Mouse (Mus musculus): ENCODE measurements around the gene Irgm2. TPM values are rescaled to one million over a fixed set of nuclear protein-coding genes. Genes with fewer than 3 reads are reported as not detected.
"Not testable (repeated sequence)": the region's sequence is repeated elsewhere in the genome, so short reads cannot be mapped to it uniquely, and the experiment has no call there.

Gene Irgm2
- polyA plus RNA-seq, 1 experiment from 2014 or later = 4.9 TPM

DNA sequence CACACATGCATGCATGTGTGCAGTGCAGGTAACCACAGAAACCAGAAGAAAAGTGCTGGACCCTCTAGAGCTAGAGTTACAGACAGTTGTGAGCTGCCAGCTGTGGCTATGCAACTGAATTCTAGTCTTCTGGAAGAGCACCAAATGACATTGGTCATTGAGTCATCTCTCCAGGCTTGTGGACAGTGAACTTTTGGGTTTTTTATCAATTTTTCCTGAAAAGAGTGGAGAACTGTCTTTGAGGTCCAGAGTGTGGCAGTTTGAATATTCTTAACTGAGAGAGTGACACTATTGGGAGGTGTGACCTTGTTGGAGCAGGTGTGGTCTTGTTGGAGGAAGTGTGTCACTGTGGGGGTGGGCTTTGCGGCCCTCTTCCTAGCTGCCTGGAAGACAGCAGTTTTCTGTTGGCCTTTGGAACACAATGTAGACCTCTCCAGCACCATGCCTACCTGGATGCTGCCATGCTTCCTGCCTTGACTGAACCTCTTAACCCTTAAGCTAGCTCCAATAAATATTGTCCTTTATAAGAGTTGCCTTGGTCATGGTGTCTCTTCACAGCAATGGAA, 11.0 kb downstream of the Irgm2 start:
- 94% methylated on average over 1 of the region's 1 CpGs for WGBS
- Histone ChIP-seq H3K9ac (ENCODE audit: low read depth, low read length) (no peak overlapping the region), H3K4me2 (ENCODE audit: low read length) (no peak overlapping the region), H3K9me3 (replicated peaks; ENCODE audit: low read length) (no peaks in the 10 kb centered on the region), H3K27me3 (ENCODE audit: insufficient read depth, low read length) (no peaks in the 10 kb centered on the region), H3K4me3 (replicated peaks; ENCODE audit: low read depth, low read length) (no peak overlapping the region), H3K36me3 (ENCODE audit: insufficient read depth, low read length) (0 out of 2 replicates have a peak, but pooled peaks cover 4% of the 10 kb centered on the region), H3K4me1 (replicated peaks; ENCODE audit: insufficient read depth, low read length) (no peaks in the 10 kb centered on the region), H3K27ac (no peak overlapping the region)
- ATAC-seq (replicated peaks; ENCODE audit: low FRiP score, low read depth) (no peak), DNase-seq (ENCODE audit: low spot score) (no peak)
- no peak for TF ChIP-seq CTCF (IDR thresholded peaks at IDR 0.05; ENCODE audit: low read depth)

- Histone ChIP-seq H3K4me3 (replicated peaks; ENCODE audit: low read depth, low read length) (no peak overlapping the region), H3K27me3 (ENCODE audit: insufficient read depth, low read length) (no peaks in the 10 kb centered on the region), H3K9me3 (replicated peaks; ENCODE audit: low read length) (no peaks in the 10 kb centered on the region), H3K4me1 (replicated peaks; ENCODE audit: insufficient read depth, low read length) (peaks cover 5% of the 10 kb centered on the region), H3K27ac (no peak overlapping the region), H3K36me3 (ENCODE audit: insufficient read depth, low read length) (0 out of 2 replicates have a peak, but pooled peaks cover 4% of the 10 kb centered on the region), H3K9ac (ENCODE audit: low read depth, low read length) (no peak overlapping the region), H3K4me2 (ENCODE audit: low read length) (no peak overlapping the region)
- TF ChIP-seq CTCF (IDR thresholded peaks at IDR 0.05; ENCODE audit: low read depth) = no peak
- 29% methylated on average over 9 of the region's 9 CpGs for WGBS
- ATAC-seq (replicated peaks; ENCODE audit: low FRiP score, low read depth) (no peak), DNase-seq (ENCODE audit: low spot score) (no peak)
These were observed 11.8 kb downstream of the Irgm2 start for GRCm38 (mm10) chr11:58211062-58211681.

DNA sequence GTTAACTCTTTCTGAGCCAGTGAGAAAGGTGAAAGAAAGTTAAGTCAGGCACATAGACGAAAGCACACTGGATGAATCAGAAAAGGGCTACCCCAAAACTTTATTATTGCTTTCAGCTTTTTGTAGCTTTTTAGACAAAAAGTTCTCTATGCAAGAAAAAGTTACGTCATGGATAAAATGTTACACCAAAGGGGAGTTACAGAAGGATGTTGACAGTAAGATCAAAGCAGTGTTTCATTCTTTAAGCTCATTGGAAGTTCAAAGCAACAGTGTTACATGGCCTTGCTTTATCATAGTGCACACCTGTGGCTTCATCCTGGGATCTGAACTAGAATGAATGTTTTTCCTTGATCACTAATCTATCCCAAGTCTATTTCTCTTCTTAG, 12.3 kb downstream of the Irgm2 start:
- H3K27me3 ChIP-seq (ENCODE audit: insufficient read depth, low read length) = no peaks in the 10 kb centered on the region

GRCm38 (mm10) chr11:58213673-58214342, 14.4 kb downstream of the Irgm2 start:
- no peak for ATAC-seq (replicated peaks; ENCODE audit: low FRiP score, low read depth)
- Histone ChIP-seq H3K4me2 (ENCODE audit: low read length) (peak overlapping the region; percentile 80), H3K4me3 (replicated peaks; ENCODE audit: low read depth, low read length) (no peak overlapping the region), H3K27ac (no peak overlapping the region), H3K4me1 (replicated peaks; ENCODE audit: insufficient read depth, low read length) (peaks cover 9% of the 10 kb centered on the region), H3K27me3 (ENCODE audit: insufficient read depth, low read length) (no peaks in the 10 kb centered on the region), H3K9ac (ENCODE audit: low read depth, low read length) (no peak overlapping the region), H3K36me3 (ENCODE audit: insufficient read depth, low read length) (no peaks in the 10 kb centered on the region), H3K9me3 (replicated peaks; ENCODE audit: low read length) (no peaks in the 10 kb centered on the region)
- no peak for TF ChIP-seq CTCF (IDR thresholded peaks at IDR 0.05; ENCODE audit: low read depth)
- WGBS = 79% methylated on average over 7 of the region's 7 CpGs
- no peak for DNase-seq (ENCODE audit: low spot score)

More for the DNA sequence above, 12.3 kb downstream of the Irgm2 start:
- ATAC-seq (replicated peaks; ENCODE audit: low FRiP score, low read depth) (no peak), DNase-seq (ENCODE audit: low spot score) (no peak)
- 0 out of 2 replicates have a peak, but pooled peaks cover 4% of the 10 kb centered on the region for H3K36me3 ChIP-seq (ENCODE audit: insufficient read depth, low read length)
- no peak overlapping the region for H3K4me2 ChIP-seq (ENCODE audit: low read length)
- no peak overlapping the region for H3K9ac ChIP-seq (ENCODE audit: low read depth, low read length)
- TF ChIP-seq CTCF (IDR thresholded peaks at IDR 0.05; ENCODE audit: low read depth) = no peak
- H3K4me1 ChIP-seq (replicated peaks; ENCODE audit: insufficient read depth, low read length) = peaks cover 9% of the 10 kb centered on the region
- H3K4me3 ChIP-seq (replicated peaks; ENCODE audit: low read depth, low read length) = no peak overlapping the region
- H3K27ac ChIP-seq = no peak overlapping the region
- 32% methylated on average over 2 of the region's 2 CpGs for WGBS
- H3K9me3 ChIP-seq (replicated peaks; ENCODE audit: low read length) = no peaks in the 10 kb centered on the region

DNA sequence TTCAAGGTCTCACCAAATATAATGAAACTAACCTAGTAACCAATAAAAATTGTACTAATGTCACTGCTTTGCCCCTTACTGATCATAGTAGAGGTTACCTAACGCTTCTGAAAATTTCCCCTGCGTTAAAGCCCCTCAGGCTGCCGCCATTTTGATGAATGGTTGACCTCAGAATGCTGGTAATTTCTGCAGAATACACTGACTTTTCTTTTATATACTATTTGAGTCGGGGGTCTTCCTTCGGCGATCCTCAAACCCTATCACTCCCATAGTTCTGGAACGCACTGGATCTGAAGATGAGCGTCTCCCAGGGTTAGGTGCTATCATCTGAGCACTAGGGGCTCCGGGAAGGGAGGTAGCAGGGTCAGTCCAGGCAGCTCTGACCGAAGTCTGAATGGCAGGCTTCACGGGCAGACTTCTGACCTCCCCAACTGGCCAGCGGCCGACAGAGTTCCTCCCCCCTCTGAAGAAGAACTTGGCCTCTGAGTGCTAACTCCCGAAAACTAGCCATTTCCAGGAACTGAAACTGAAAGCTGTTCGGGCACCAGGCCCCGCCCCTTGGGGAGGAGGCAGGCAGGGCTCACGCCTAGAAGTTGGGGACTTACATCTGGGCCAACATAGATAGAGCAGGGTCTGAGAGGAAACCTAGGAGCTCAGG, 15.1 kb downstream of the Irgm2 start:
- ATAC-seq (replicated peaks; ENCODE audit: low FRiP score, low read depth) (peak; percentile 86), DNase-seq (ENCODE audit: low spot score) (peak; percentile 80)
- TF ChIP-seq CTCF (IDR thresholded peaks at IDR 0.05; ENCODE audit: low read depth) = no peak
- H3K27me3 ChIP-seq (ENCODE audit: insufficient read depth, low read length) = no peaks in the 10 kb centered on the region
- H3K9ac ChIP-seq (ENCODE audit: low read depth, low read length) = peak overlapping the region; percentile 65
- H3K36me3 ChIP-seq (ENCODE audit: insufficient read depth, low read length) = no peaks in the 10 kb centered on the region
- H3K9me3 ChIP-seq (replicated peaks; ENCODE audit: low read length) = no peaks in the 10 kb centered on the region
- 29% methylated on average over 16 of the region's 17 CpGs for WGBS
- peaks cover 9% of the 10 kb centered on the region for H3K4me1 ChIP-seq (replicated peaks; ENCODE audit: insufficient read depth, low read length)
- H3K4me3 ChIP-seq (replicated peaks; ENCODE audit: low read depth, low read length) = peak overlapping the region; percentile 53
- peak overlapping the region; percentile 70; the same call in 1 of the 2 replicates for H3K27ac ChIP-seq
- H3K4me2 ChIP-seq (ENCODE audit: low read length) = peak overlapping the region; percentile 80

DNA sequence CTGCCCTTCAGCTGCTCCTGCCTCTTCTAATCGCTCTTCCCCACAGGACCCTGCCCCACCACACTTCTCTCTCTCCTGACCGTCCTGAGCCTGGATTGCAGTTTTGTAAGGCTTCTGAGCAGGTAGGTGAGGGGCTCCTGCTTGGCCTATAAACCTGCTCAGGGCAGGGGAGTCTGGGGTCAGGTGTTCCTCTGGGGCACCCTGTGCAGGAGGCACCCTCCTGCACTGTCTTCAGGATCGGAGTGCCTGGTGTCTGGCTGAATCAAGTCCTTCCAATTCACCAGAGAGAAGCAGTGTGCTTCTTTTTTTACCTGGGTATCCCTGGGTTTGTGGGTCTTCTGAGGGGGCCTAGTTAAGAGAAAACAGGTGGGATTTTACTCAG, 15.6 kb downstream of the Irgm2 start:
- 16% methylated on average over 2 of the region's 3 CpGs for WGBS
- H3K9me3 ChIP-seq (replicated peaks; ENCODE audit: low read length); H3K27me3 ChIP-seq (ENCODE audit: insufficient read depth, low read length); ATAC-seq (replicated peaks; ENCODE audit: low FRiP score, low read depth); DNase-seq (ENCODE audit: low spot score); H3K4me1 ChIP-seq (replicated peaks; ENCODE audit: insufficient read depth, low read length); H3K36me3 ChIP-seq (ENCODE audit: insufficient read depth, low read length): not testable (repeated sequence)
- peak overlapping the region; percentile 53 for H3K4me3 ChIP-seq (replicated peaks; ENCODE audit: low read depth, low read length)
- H3K27ac ChIP-seq = peak overlapping the region; percentile 70; the same call in 1 of the 2 replicates
- peak overlapping the region; percentile 80 for H3K4me2 ChIP-seq (ENCODE audit: low read length)
- peak overlapping the region; percentile 65; the same call in 1 of the 2 replicates for H3K9ac ChIP-seq (ENCODE audit: low read depth, low read length)
